Mouse (Mus musculus): Measurements from ENCODE around the gene Txn2.

GRCm38 (mm10) chr15:77866583-77867220, 62.1 kb downstream of the Txn2 start:
- no peak for TF ChIP-seq CTCF (IDR thresholded peaks at IDR 0.05; ENCODE audit: low read depth)
- TF ChIP-seq EP300 (IDR thresholded peaks at IDR 0.05; ENCODE audit: low read depth): no peak
